Mouse (Mus musculus) olfactory bulb, adult 2 months (tissue): Measurements from ENCODE around the gene Dctn3. TPM values are rescaled to one million over a fixed set of nuclear protein-coding genes. Genes with fewer than 3 reads are reported as not detected.

ENCODE experiments used
- H3K27ac ChIP-seq: fragments of 200-500 bp; 2 replicates; pipeline ENCODE4 v1.5.1; 2012; ENCODE audit warnings: low read depth, low read length; ENCODE audit not compliant: insufficient read depth
- H3K4me1 ChIP-seq: fragments of 200-500 bp; 2 replicates; pipeline ENCODE4 v1.6.1; 2012; ENCODE audit warnings: low read length; ENCODE audit not compliant: control insufficient read depth, insufficient read depth
- H3K4me3 ChIP-seq: fragments of 200-500 bp; 2 replicates; pipeline ENCODE4 v1.5.1; 2012; ENCODE audit warnings: mild to moderate bottlenecking, low read depth, low read length, moderate library complexity; ENCODE audit not compliant: insufficient read depth
- CTCF ChIP-seq: fragments of 200-500 bp; IDR thresholded peaks from 2 replicates; pipeline ENCODE4 v1.5.1; 2012; ENCODE audit warnings: low read depth, mild to moderate bottlenecking, low read length, moderate library complexity; ENCODE audit not compliant: insufficient read depth
- POLR2A ChIP-seq: fragments of 200-500 bp; IDR thresholded peaks from 2 replicates; pipeline ENCODE4 v1.6.1; 2012; ENCODE audit warnings: mild to moderate bottlenecking, low read depth, low read length, moderate library complexity; ENCODE audit not compliant: insufficient read depth
- WGBS: fragments of 180-500 bp; shearing (Covaris S2); methylation state at CpG from one replicate; pipeline ENCODE4 v1.1.7; 2018; 5-methylcytosine and 5-hydroxymethylcytosine counted together
- polyA plus RNA-seq: library from polyadenylated mRNA; stranded (reverse); fragments of >200 nt; gene quantifications from 2 replicates; pipeline ENCODE4 v1.2.4, GENCODE M21; 2012; ENCODE audit warnings: low replicate concordance; ENCODE audit not compliant: missing spikeins, insufficient read depth, insufficient read length

The Dctn3 gene
- polyA plus RNA-seq, 1 experiment: not detected

DNA sequence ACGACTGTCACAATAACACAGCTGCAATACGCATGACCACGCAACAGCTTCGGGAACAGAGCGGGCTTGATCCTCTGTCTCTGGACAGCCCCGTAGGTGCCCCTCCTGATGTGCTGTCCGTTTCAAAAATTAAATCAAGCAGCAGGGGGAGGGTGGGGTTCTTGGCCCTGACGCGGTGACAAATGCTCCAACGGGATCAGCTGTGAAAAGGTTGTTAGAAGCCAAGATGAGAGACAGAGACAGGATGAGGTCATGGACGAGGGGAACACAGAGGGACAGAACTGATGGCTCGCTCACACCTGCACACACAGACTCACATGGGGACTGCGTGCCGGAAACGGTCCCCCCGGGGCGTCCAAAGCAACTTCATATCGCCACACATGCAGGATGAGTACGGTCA is 49.8 kb downstream of the Dctn3 start:
- no peak overlapping the region for H3K27ac ChIP-seq
- peaks cover 35% of the 10 kb centered on the region for H3K4me1 ChIP-seq
- WGBS: 77% methylated on average over 19 of the region's 19 CpGs
- TF ChIP-seq CTCF (no peak), POLR2A (no peak)
- H3K4me3 ChIP-seq: no peak overlapping the region

DNA sequence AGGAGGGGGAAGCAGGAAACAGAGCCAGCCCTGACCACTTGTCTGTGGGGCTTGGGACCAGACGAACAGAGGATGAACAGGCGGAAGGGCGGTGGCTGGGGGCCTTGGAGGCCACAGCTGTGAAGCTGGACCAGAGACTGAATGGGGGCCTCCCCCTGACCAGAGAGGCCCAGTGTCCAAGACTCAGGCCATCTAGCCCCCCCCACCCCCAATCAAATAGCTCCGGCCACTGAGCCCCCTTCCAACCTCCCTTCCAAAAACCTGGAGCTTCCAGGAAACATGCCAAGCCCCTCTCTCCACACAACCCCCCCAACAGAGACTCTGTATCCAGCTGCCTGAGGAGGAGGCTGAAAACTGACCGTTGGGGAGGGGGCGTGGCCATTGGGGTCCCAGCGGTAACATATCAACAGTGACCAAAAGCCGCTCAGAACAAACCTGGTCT is 50.4 kb downstream of the Dctn3 start:
- Histone ChIP-seq H3K4me3 (no peak overlapping the region), H3K27ac (no peak overlapping the region), H3K4me1 (peaks cover 32% of the 10 kb centered on the region)
- 46% methylated on average over 8 of the region's 8 CpGs for WGBS
- TF ChIP-seq CTCF (no peak), POLR2A (no peak)

DNA sequence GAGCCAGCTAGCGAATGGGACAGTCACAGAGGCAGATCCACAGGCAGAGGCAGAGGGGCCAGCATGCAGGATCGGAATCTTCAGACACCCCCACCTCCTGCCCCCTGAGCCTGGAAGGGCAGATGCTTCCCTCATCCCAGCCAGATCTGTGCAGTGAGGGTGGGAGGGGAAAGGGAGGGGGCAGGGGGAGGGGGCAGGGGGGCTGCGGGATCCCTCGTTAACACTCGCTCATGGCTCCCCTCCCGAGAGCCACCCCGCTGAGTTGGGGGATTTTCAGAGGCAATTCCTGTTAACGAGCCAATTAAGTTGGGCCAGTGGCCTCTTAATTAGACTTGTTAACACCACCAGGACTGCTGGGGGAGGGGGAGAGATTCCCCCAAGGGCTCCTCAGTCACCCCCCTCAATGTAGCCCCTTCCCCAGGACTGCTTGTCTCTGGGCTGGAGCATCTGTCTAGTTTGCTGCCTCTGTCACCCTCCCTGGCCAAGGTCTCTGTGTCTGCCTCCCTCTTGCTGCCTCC is 50.9 kb downstream of the Dctn3 start:
- H3K4me3 ChIP-seq: no peak overlapping the region
- 44% methylated on average over 8 of the region's 8 CpGs for WGBS
- TF ChIP-seq CTCF: no peak
- TF ChIP-seq POLR2A: no peak
- no peak overlapping the region for H3K27ac ChIP-seq
- peaks cover 27% of the 10 kb centered on the region for H3K4me1 ChIP-seq

DNA sequence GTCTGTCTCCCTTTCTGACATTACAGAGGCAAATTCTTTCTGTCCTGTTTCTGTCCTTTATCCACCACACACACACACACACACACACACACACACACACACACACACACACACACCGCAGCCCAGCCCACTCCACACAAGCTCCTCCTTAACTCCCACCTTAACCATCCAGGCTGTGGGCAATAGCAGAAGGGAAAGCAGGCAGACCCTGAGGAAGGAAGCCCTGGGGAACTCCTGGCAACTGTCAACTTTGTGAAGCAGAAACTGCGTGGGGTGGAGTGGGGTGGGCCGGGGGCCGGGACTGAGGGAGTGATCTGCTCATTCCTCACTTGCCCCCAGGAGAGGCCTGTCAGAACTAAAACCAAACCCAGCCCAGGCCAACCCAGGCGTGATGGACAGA is 51.5 kb downstream of the Dctn3 start:
- Histone ChIP-seq H3K4me3 (no peak overlapping the region), H3K27ac (no peak overlapping the region), H3K4me1 (peaks cover 24% of the 10 kb centered on the region)
- 43% methylated on average over 5 of the region's 5 CpGs for WGBS
- TF ChIP-seq POLR2A (no peak), CTCF (no peak)

DNA sequence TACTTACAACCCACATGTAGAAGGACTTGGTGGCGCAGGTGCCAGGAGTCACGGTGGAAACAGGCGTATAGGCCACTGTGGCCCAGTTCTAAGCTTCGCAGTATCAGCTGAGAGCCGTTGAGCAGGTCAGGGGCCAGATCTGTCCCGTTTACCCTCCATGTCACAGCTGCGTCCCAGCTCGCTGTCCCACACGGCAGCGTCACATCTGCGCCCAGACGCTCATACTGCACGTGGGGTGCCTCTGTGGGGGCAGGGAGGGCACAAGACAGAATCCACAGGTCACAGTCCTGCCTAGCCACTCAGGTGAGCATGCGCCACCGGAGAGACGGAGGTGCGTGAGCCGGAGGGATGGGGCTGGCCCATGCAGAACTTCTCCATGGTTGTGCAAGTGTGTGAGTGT is 52.1 kb downstream of the Dctn3 start:
- 92% methylated on average over 18 of the region's 18 CpGs for WGBS
- Histone ChIP-seq H3K27ac (no peak overlapping the region), H3K4me3 (no peak overlapping the region), H3K4me1 (peaks cover 19% of the 10 kb centered on the region)
- TF ChIP-seq CTCF (no peak), POLR2A (no peak)

DNA sequence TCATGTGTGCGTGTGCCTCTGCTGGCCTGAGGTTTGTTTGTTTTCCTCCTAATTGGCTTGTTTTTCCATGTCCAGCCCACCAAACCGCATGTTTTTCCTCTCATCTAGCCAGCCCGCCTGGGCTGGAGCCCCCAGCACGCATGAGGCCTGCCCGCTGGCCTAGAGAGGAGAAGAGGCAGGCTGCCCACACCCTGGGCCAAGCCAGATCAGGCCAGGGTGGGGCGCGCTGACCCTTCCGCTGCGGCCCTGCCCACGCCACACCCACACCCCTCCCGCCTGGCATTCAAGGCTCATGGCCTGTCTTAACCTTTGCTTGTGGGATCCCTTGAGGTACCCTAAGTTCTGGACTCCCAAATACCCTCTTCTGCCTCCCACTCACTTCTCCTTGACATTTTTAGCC is 56.3 kb downstream of the Dctn3 start:
- 79% methylated on average over 11 of the region's 11 CpGs for WGBS
- no peak overlapping the region for H3K4me3 ChIP-seq
- peaks cover 20% of the 10 kb centered on the region for H3K4me1 ChIP-seq
- TF ChIP-seq POLR2A: no peak
- no peak for TF ChIP-seq CTCF
- H3K27ac ChIP-seq: no peak overlapping the region

DNA sequence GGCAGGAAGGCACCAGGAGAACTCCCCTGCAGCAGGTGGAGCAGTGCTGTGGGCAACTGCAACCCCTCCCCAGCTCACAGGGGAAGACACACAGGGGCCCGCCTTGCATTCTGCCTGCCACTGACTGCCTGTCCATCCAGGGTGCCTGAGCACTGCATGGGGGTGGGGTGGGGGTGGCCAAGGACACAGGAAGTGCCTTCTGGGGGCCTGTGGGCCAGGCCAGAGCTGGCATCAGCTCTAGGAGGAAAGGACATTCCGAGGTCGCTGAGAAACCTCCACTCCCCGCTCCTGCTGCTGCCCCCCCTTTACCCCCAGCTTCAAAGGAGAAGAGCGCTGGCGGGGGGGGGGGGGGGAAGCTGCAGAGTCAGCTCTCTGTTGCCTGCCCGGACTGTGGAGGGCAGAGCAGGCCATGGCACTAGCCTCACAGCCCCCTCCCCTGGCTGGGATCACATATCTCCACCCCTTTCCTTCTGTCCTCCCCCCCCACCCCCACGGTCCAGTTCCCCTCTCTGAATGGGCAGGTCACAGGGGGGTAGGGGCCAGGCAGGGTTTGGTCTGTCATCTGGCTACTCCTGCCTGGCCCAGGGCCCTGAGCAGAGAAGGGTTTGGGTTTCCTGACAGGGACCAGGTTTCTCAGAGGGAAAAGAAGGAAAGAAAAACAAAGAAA is 57.8 kb downstream of the Dctn3 start:
- H3K4me3 ChIP-seq: no peak overlapping the region
- H3K27ac ChIP-seq: no peak overlapping the region
- no peak for TF ChIP-seq CTCF
- no peak for TF ChIP-seq POLR2A
- peaks cover 19% of the 10 kb centered on the region for H3K4me1 ChIP-seq
- WGBS: 32% methylated on average over 8 of the region's 8 CpGs

Other genes with a start within 250 kb of the Dctn3 start
- not detected in 2 replicates for gene AI464131, start 220.1 kb downstream of the Dctn3 start, polyA plus RNA-seq
- not detected in 2 replicates for gene 1110017D15Rik, start 205.8 kb downstream of the Dctn3 start, polyA plus RNA-seq
- not detected in 2 replicates for gene Fam219a, start 153.6 kb downstream of the Dctn3 start, polyA plus RNA-seq
- not detected in 2 replicates for gene Dnaic1, start 153.4 kb downstream of the Dctn3 start, polyA plus RNA-seq
- gene Enho, start 82.8 kb downstream of the Dctn3 start, polyA plus RNA-seq: not detected in 2 replicates
- gene Cntfr, start 26.1 kb downstream of the Dctn3 start, polyA plus RNA-seq: not detected in 2 replicates
- gene Il11ra1, start 23.2 kb downstream of the Dctn3 start, polyA plus RNA-seq: not detected in 2 replicates
- gene Rpp25l, start 9.6 kb downstream of the Dctn3 start, polyA plus RNA-seq: not detected in 2 replicates
- gene Arid3c, start 8.0 kb upstream of the Dctn3 start, polyA plus RNA-seq: not detected in 2 replicates
- not detected in 2 replicates for gene Galt, start 32.1 kb upstream of the Dctn3 start, polyA plus RNA-seq
- gene Sigmar1, start 33.0 kb upstream of the Dctn3 start, polyA plus RNA-seq: not detected in 2 replicates
- not detected in 2 replicates for gene Ccl27a, start 51.1 kb upstream of the Dctn3 start, polyA plus RNA-seq
- gene Gm21541, start 180.4 kb upstream of the Dctn3 start, polyA plus RNA-seq: not detected in 2 replicates
- not detected in 2 replicates for gene Gm20878, start 218.4 kb upstream of the Dctn3 start, polyA plus RNA-seq
- gene Fam205a4, start 242.9 kb upstream of the Dctn3 start, polyA plus RNA-seq: not detected in 2 replicates